Mouse (Mus musculus) kidney, adult 18-20 months (tissue): Measurements from ENCODE around the gene Cdh9.

Source experiments
- DNase-seq: peaks from one replicate; pipeline ENCODE4 v3.0.0; 2021

Cdh9 gene

GRCm38 (mm10) chr15:16728470-16729011 lies at the start of gene Cdh9:
TSS of gene Cdh9 (plus strand) at chr15:16728756.
- DNase-seq: no peak

GRCm38 (mm10) chr15:16679096-16679495 lies 49.5 kb upstream of the Cdh9 start:
- no peak for DNase-seq

GRCm38 (mm10) chr15:16699821-16700220 lies 28.7 kb upstream of the Cdh9 start:
- DNase-seq: no peak

GRCm38 (mm10) chr15:16702340-16702739 lies 26.2 kb upstream of the Cdh9 start:
- DNase-seq: no peak

GRCm38 (mm10) chr15:16739088-16739487 lies 10.5 kb downstream of the Cdh9 start:
- DNase-seq: no peak

- DNase-seq: no peak
Measured at GRCm38 (mm10) chr15:16746672-16747071, 18.1 kb downstream of the Cdh9 start.

- no peak for DNase-seq
Measured at GRCm38 (mm10) chr15:16763252-16763651, 34.7 kb downstream of the Cdh9 start.

- no peak for DNase-seq
Measured at GRCm38 (mm10) chr15:16784575-16784974, 56.0 kb downstream of the Cdh9 start.

GRCm38 (mm10) chr15:16792857-16793256 lies 64.3 kb downstream of the Cdh9 start:
- no peak for DNase-seq

GRCm38 (mm10) chr15:16801302-16801701 lies 72.7 kb downstream of the Cdh9 start:
- no peak for DNase-seq

- no peak for DNase-seq
Measured at GRCm38 (mm10) chr15:16810787-16811186, 82.2 kb downstream of the Cdh9 start.

GRCm38 (mm10) chr15:16814035-16814434 lies 85.5 kb downstream of the Cdh9 start:
- DNase-seq: no peak

- DNase-seq: no peak
Measured at GRCm38 (mm10) chr15:16834761-16835160, 106.2 kb downstream of the Cdh9 start.

- DNase-seq: no peak
Measured at GRCm38 (mm10) chr15:16882542-16882941, 154.0 kb downstream of the Cdh9 start.

- no peak for DNase-seq
Measured at GRCm38 (mm10) chr15:16896674-16897073, 168.1 kb downstream of the Cdh9 start.
